Mouse (Mus musculus): ENCODE results near the gene Mn1. TPM values are rescaled to one million over a fixed set of nuclear protein-coding genes. Genes with fewer than 3 reads are reported as not detected.

Mn1 gene
- polyA plus RNA-seq, 1 experiment: 1.1 TPM

- Histone ChIP-seq H3K4me3 (ENCODE audit: insufficient read depth, low read depth, low read length) (no peak overlapping the region), H3K27ac (ENCODE audit: insufficient read depth, low read depth, low read length) (no peak overlapping the region), H3K36me3 (ENCODE audit: control insufficient read depth, insufficient read depth, low read length) (no peaks in the 10 kb centered on the region), H3K27me3 (replicated peaks; ENCODE audit: control insufficient read depth, insufficient read depth, low read length) (no peaks in the 10 kb centered on the region), H3K4me1 (ENCODE audit: control insufficient read depth, insufficient read depth, low read length) (no peaks in the 10 kb centered on the region)
- DNase-seq: no peak
- no peak for TF ChIP-seq CTCF (conservative IDR thresholded peaks at IDR 0.05; ENCODE audit: insufficient read depth, insufficient read length, low read depth, low read length)
- TF ChIP-seq POLR2A (IDR thresholded peaks at IDR 0.05; ENCODE audit: low read depth, low read length): no peak
- WGBS: 79% methylated on average over 4 of the region's 4 CpGs
Observed at GRCm38 (mm10) chr5:111398471-111398870, 18.7 kb upstream of the Mn1 start.

DNA sequence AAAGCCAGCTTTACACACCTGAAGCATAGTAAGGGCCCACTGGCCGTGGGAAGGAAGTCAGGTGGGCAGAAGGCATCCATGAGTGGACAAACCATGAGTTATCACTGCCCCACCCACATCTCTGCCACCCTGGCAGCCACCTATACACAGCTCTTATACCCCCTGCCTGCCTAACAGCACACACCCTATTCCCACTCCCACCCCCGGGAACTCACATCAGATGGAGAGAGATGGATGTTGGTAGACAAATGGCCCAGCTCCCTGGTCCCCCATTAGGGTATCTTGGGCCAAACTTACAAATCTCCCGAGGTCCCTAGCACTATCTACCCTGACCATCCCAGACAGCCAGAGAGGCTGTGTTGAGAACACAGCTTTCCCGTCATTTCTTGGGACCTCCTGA, 17.9 kb upstream of the Mn1 start:
- TF ChIP-seq CTCF (conservative IDR thresholded peaks at IDR 0.05; ENCODE audit: insufficient read depth, insufficient read length, low read depth, low read length) (no peak), POLR2A (IDR thresholded peaks at IDR 0.05; ENCODE audit: low read depth, low read length) (no peak)
- Histone ChIP-seq H3K36me3 (ENCODE audit: control insufficient read depth, insufficient read depth, low read length) (no peaks in the 10 kb centered on the region), H3K27me3 (replicated peaks; ENCODE audit: control insufficient read depth, insufficient read depth, low read length) (no peaks in the 10 kb centered on the region), H3K27ac (ENCODE audit: insufficient read depth, low read depth, low read length) (no peak overlapping the region), H3K4me1 (ENCODE audit: control insufficient read depth, insufficient read depth, low read length) (no peaks in the 10 kb centered on the region), H3K4me3 (ENCODE audit: insufficient read depth, low read depth, low read length) (no peak overlapping the region)
- WGBS: 80% methylated on average over 4 of the region's 4 CpGs
- no peak for DNase-seq

DNA sequence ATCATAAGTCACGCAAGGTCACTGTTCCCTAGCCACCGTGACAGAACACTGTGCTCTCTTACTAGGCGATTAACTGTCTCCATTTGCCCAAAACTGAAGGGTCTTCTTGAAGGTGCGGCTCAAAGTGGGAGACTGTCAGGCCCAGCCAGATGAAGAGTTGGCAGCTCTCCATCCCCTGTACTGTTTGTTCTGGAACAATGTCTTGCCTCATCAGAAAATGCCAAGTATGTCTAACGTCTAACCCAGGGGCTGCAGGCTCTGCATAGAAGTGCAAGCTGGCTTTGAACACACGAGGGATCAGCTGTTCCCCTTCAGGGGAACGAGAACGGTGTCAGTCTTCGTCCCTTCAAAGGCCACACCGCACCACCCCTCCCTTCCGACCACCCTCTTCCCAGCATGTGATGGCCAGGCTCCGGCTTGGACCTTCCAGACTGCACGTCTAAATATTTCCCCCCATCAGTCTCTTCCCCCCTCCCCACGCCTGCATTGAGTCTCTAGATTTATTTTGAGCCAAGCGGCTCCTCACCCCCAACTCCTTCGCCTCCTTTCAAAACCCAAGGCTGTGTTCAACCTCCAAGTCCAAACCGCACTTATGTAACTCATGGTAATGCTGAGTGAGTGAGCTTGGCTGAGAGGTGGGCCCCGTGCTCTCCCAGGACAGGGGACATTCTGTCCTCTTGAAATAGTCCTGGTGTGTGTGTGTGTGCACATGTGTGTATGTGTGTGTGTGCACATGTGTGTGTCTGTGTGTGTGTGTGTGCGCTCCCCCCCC, 15.1 kb upstream of the Mn1 start:
- 81% methylated on average over 19 of the region's 19 CpGs for WGBS
- no peak overlapping the region for H3K4me3 ChIP-seq (ENCODE audit: insufficient read depth, low read depth, low read length)

DNA sequence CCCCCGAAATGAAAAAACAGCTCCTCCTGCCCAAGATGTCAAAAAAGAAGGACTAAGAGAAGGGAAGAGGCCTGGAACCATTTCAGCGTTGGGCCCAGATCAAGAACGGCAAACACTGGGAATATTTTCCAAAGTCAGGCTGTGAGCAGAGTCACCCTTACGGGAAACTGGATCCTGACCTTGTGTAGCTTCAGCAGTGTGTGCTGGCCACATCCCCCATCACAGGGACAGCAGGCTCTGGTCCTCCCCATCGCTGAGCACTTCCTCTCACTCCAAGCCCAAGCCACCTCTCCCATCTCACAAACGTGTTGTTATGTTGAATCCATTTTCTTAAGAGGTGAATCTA, 14.5 kb upstream of the Mn1 start:
- H3K27me3 ChIP-seq (replicated peaks; ENCODE audit: control insufficient read depth, insufficient read depth, low read length): no peaks in the 10 kb centered on the region
- H3K4me1 ChIP-seq (ENCODE audit: control insufficient read depth, insufficient read depth, low read length): no peaks in the 10 kb centered on the region
- no peak for DNase-seq
- no peak overlapping the region for H3K27ac ChIP-seq (ENCODE audit: insufficient read depth, low read depth, low read length)
- 72% methylated on average over 6 of the region's 6 CpGs for WGBS
- no peaks in the 10 kb centered on the region for H3K36me3 ChIP-seq (ENCODE audit: control insufficient read depth, insufficient read depth, low read length)
- TF ChIP-seq CTCF (conservative IDR thresholded peaks at IDR 0.05; ENCODE audit: insufficient read depth, insufficient read length, low read depth, low read length): no peak
- no peak for TF ChIP-seq POLR2A (IDR thresholded peaks at IDR 0.05; ENCODE audit: low read depth, low read length)
- H3K4me3 ChIP-seq (ENCODE audit: insufficient read depth, low read depth, low read length): no peak overlapping the region

More for the DNA sequence above, 15.1 kb upstream of the Mn1 start:
- Histone ChIP-seq H3K36me3 (ENCODE audit: control insufficient read depth, insufficient read depth, low read length) (no peaks in the 10 kb centered on the region), H3K27ac (ENCODE audit: insufficient read depth, low read depth, low read length) (no peak overlapping the region), H3K4me1 (ENCODE audit: control insufficient read depth, insufficient read depth, low read length) (no peaks in the 10 kb centered on the region), H3K27me3 (replicated peaks; ENCODE audit: control insufficient read depth, insufficient read depth, low read length) (no peaks in the 10 kb centered on the region)
- DNase-seq: no peak
- no peak for TF ChIP-seq CTCF (conservative IDR thresholded peaks at IDR 0.05; ENCODE audit: insufficient read depth, insufficient read length, low read depth, low read length)
- no peak for TF ChIP-seq POLR2A (IDR thresholded peaks at IDR 0.05; ENCODE audit: low read depth, low read length)

DNA sequence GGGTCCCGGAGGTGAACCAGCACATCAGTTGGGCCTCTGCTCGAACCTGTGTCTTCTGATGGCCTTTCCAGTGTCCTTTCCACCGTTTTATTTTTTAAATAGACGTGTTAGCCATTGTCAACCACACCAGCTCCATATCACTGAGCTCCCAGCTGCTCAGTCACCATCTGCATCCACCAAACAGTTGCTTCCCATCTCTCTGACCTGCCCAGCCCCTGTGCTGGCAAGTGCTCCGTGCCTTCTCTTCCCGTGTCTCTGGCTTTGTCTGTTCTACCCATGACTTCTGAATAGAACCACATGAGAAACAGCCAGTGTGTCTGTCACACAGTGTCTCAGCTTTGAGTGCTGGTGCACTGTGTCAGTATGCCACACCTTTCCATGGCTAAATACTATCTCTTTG, 12.4 kb upstream of the Mn1 start:
- no peak for DNase-seq
- TF ChIP-seq CTCF (conservative IDR thresholded peaks at IDR 0.05; ENCODE audit: insufficient read depth, insufficient read length, low read depth, low read length) (no peak), POLR2A (IDR thresholded peaks at IDR 0.05; ENCODE audit: low read depth, low read length) (no peak)
- 73% methylated on average over 6 of the region's 6 CpGs for WGBS
- Histone ChIP-seq H3K4me3 (ENCODE audit: insufficient read depth, low read depth, low read length) (no peak overlapping the region), H3K27me3 (replicated peaks; ENCODE audit: control insufficient read depth, insufficient read depth, low read length) (no peaks in the 10 kb centered on the region), H3K36me3 (ENCODE audit: control insufficient read depth, insufficient read depth, low read length) (no peaks in the 10 kb centered on the region), H3K27ac (ENCODE audit: insufficient read depth, low read depth, low read length) (no peak overlapping the region), H3K4me1 (ENCODE audit: control insufficient read depth, insufficient read depth, low read length) (no peaks in the 10 kb centered on the region)

GRCm38 (mm10) chr5:111408470-111409105, 8.6 kb upstream of the Mn1 start:
- H3K27ac ChIP-seq (ENCODE audit: insufficient read depth, low read depth, low read length): no peak overlapping the region
- DNase-seq: no peak
- WGBS: 32% methylated on average over 14 of the region's 14 CpGs
- no peaks in the 10 kb centered on the region for H3K36me3 ChIP-seq (ENCODE audit: control insufficient read depth, insufficient read depth, low read length)
- no peak overlapping the region for H3K4me3 ChIP-seq (ENCODE audit: insufficient read depth, low read depth, low read length)
- no peak for TF ChIP-seq CTCF (conservative IDR thresholded peaks at IDR 0.05; ENCODE audit: insufficient read depth, insufficient read length, low read depth, low read length)
- no peak for TF ChIP-seq POLR2A (IDR thresholded peaks at IDR 0.05; ENCODE audit: low read depth, low read length)
- H3K4me1 ChIP-seq (ENCODE audit: control insufficient read depth, insufficient read depth, low read length): no peaks in the 10 kb centered on the region
- no peaks in the 10 kb centered on the region for H3K27me3 ChIP-seq (replicated peaks; ENCODE audit: control insufficient read depth, insufficient read depth, low read length)

DNA sequence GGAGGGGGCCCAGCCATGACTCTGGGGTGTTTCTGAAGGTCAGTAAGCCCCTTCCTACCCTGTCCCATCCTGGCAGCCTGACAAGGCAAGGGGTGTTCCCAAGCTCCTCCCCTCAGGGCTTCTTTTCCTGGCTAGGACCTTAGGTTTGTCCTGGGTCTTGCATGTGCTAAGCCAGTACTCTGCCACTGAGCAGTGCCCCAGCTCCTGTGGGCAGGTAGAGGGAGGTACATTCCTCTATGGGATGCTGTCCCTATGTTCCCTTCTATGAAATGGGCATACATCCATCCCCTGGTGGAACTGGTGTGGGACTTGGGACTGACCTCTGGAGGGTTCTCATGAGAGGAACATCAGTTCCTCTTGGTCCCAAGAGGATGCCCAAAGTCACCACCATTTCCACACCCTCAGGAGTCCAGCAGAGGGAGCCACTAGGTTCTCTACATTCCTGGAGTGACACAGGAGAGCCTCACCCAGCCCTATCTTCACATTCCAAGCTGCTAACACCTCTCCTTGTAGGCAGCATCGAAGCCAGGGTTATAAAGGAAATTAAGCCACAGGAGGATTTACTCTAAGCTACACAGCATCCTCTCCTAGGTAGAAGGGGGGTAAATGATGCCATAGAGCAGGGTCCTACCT, 7.6 kb upstream of the Mn1 start:
- Histone ChIP-seq H3K27ac (ENCODE audit: insufficient read depth, low read depth, low read length) (no peak overlapping the region), H3K4me1 (ENCODE audit: control insufficient read depth, insufficient read depth, low read length) (no peaks in the 10 kb centered on the region), H3K36me3 (ENCODE audit: control insufficient read depth, insufficient read depth, low read length) (no peaks in the 10 kb centered on the region), H3K27me3 (replicated peaks; ENCODE audit: control insufficient read depth, insufficient read depth, low read length) (no peaks in the 10 kb centered on the region), H3K4me3 (ENCODE audit: insufficient read depth, low read depth, low read length) (no peak overlapping the region)
- DNase-seq: peak; percentile 25
- 7% methylated on average over 1 of the region's 1 CpGs for WGBS
- TF ChIP-seq POLR2A (IDR thresholded peaks at IDR 0.05; ENCODE audit: low read depth, low read length) (no peak), CTCF (conservative IDR thresholded peaks at IDR 0.05; ENCODE audit: insufficient read depth, insufficient read length, low read depth, low read length) (peak; percentile 60)

All from kidney, adult 2 months (tissue).